22 mouse cellular contexts compared by ENCODE assay signal in genomic region chr6:52717493-52718192, GRCm38 (mm10). TPM values are rescaled to one million over a fixed set of nuclear protein-coding genes. Genes with fewer than 3 reads are reported as not detected.
DNase-seq lines count a peak whose midpoint lies in the region; ATAC-seq and TF ChIP-seq lines count a peak whose summit lies in the region.
"Had no signal": no experiment of that assay in that cellular context is flagged by ENCODE, and none has a peak within 500 bp of the region (broad histone marks: within the 10 kb centered on the region; RNA-seq: fewer than 3 reads in every experiment).

No protein-coding gene starts in this region.

- no peak overlapping the region for H3K9ac ChIP-seq in CH12.LX (ENCODE audit: insufficient read depth, low read depth)
- no peak overlapping the region for H3K9ac ChIP-seq in hindbrain, postnatal 0 days (replicated peaks; ENCODE audit: low read length)
- H3K9ac ChIP-seq: embryonic facial prominence, embryonic 15.5 days; forebrain, embryonic 15.5 days; hindbrain, embryonic 12.5 days; liver, embryonic 12.5 days; midbrain, embryonic 12.5 days had no signal

- TF ChIP-seq CTCF in layer of hippocampus, adult 2 months (conservative IDR thresholded peaks at IDR 0.05) = peak; percentile 39
- no peak for TF ChIP-seq CTCF in CH12.LX (conservative IDR thresholded peaks at IDR 0.05 in 1 of 2, IDR thresholded peaks at IDR 0.05 in 1 of 2; ENCODE audit: low read depth in 2 of 2, low read length in 2 of 2)
- no peak for TF ChIP-seq CTCF in cerebellum, adult 2 months (IDR thresholded peaks at IDR 0.05; ENCODE audit: borderline replicate concordance, insufficient read depth, low read depth, low read length)
- TF ChIP-seq CTCF in hindbrain, postnatal 0 days (IDR thresholded peaks at IDR 0.05; ENCODE audit: low read depth) = no peak; the same call in 1 of the 2 replicates

- peak; percentile 11 for DNase-seq in adrenal gland, postnatal 10 days
- DNase-seq in adrenal gland, postnatal 25 days = no peak
- no peak for DNase-seq in layer of hippocampus, adult 2 months (ENCODE audit: low spot score in 2 of 2)
- no peak for DNase-seq in layer of hippocampus, postnatal 25 days (ENCODE audit: extremely low spot score in 1 of 2, low spot score in 1 of 2)
- DNase-seq in CH12.LX (ENCODE audit: extremely low read depth) = no peak
- peak; percentile 17 for DNase-seq in brain, adult 2 months (ENCODE audit: low read depth, low spot score)
- no peak for DNase-seq in cerebellum, adult 2 months
- no peak for DNase-seq in hindbrain, postnatal 0 days (ENCODE audit: low spot score)
- DNase-seq: cerebellum, adult 9-10 months; gastrocnemius, postnatal 10 days; layer of hippocampus, adult 9-11 months; lung, adult 18-20 months; lung, postnatal 14 days; right cerebral cortex, postnatal 25 days; spleen, adult 18-20 months; thymus, postnatal 36 days had no signal

- no peak for TF ChIP-seq EP300 in CH12.LX (IDR thresholded peaks at IDR 0.05; ENCODE audit: low read length)

- no peaks in the 10 kb centered on the region for H3K27me3 ChIP-seq in CH12.LX (replicated peaks)
- no peaks in the 10 kb centered on the region for H3K27me3 ChIP-seq in cerebellum, adult 2 months (ENCODE audit: control insufficient read depth, insufficient read depth, low read length)
- no peaks in the 10 kb centered on the region for H3K27me3 ChIP-seq in hindbrain, postnatal 0 days (ENCODE audit: insufficient read depth, low read length)
- H3K27me3 ChIP-seq: embryonic facial prominence, embryonic 15.5 days; forebrain, embryonic 15.5 days; hindbrain, embryonic 12.5 days; liver, embryonic 12.5 days; midbrain, embryonic 12.5 days had no signal

- peaks cover 0 to 13% of the 10 kb centered on the region in 2 experiments; a peak in 2 of 4 replicates for H3K4me1 ChIP-seq in CH12.LX (ENCODE audit: control insufficient read depth in 1 of 2, insufficient read depth in 2 of 2)
- H3K4me1 ChIP-seq in cerebellum, adult 2 months (ENCODE audit: control insufficient read depth, insufficient read depth, low read length) = no peaks in the 10 kb centered on the region
- H3K4me1 ChIP-seq in hindbrain, postnatal 0 days (ENCODE audit: insufficient read depth, low read length) = no peaks in the 10 kb centered on the region

- in situ Hi-C loops in CH12.LX (cut with MboI; ENCODE audit: low pct_ligation_motif_present, low pct_unique_long_range_greater_than_20kb, low sequenced_read_pairs) = no loop called here

- H3K79me2 ChIP-seq in CH12.LX (replicated peaks; ENCODE audit: control insufficient read depth, extremely low read depth, insufficient read depth, poor library complexity, severe bottlenecking) = peaks cover 50% of the 10 kb centered on the region

- H3K36me3 ChIP-seq in CH12.LX (replicated peaks in 1 of 2; ENCODE audit: control insufficient read depth in 1 of 2, insufficient read depth in 1 of 2, low read length in 1 of 2) = peaks cover 2 to 6% of the 10 kb centered on the region in 2 experiments
- H3K36me3 ChIP-seq in hindbrain, postnatal 0 days (ENCODE audit: insufficient read depth, low read length) = no peaks in the 10 kb centered on the region
- H3K36me3 ChIP-seq: embryonic facial prominence, embryonic 15.5 days; forebrain, embryonic 15.5 days; hindbrain, embryonic 12.5 days; midbrain, embryonic 12.5 days had no signal

- no peak overlapping the region for H3K4me2 ChIP-seq in CH12.LX (ENCODE audit: insufficient read depth, low read depth, poor library complexity, severe bottlenecking)
- no peak overlapping the region for H3K4me2 ChIP-seq in hindbrain, postnatal 0 days (ENCODE audit: low read depth, low read length)
- H3K4me2 ChIP-seq: embryonic facial prominence, embryonic 15.5 days; forebrain, embryonic 15.5 days; hindbrain, embryonic 12.5 days; liver, embryonic 12.5 days; midbrain, embryonic 12.5 days had no signal

- no peak overlapping the region for H3K4me3 ChIP-seq in layer of hippocampus, adult 2 months
- no peak overlapping the region for H3K4me3 ChIP-seq in CH12.LX (replicated peaks in 1 of 3; ENCODE audit: low read depth in 2 of 3, low read length in 2 of 3, poor library complexity in 1 of 3)
- no peak overlapping the region for H3K4me3 ChIP-seq in cerebellum, adult 2 months (replicated peaks; ENCODE audit: insufficient read depth, low read depth, low read length)
- H3K4me3 ChIP-seq in hindbrain, postnatal 0 days (ENCODE audit: low read length) = no peak overlapping the region
- H3K4me3 ChIP-seq: embryonic facial prominence, embryonic 15.5 days; forebrain, embryonic 15.5 days; hindbrain, embryonic 12.5 days; left cerebral cortex, adult 2 months; liver, embryonic 12.5 days; midbrain, embryonic 12.5 days had no signal

- H3K27ac ChIP-seq in layer of hippocampus, adult 2 months = no peak overlapping the region
- no peak overlapping the region for H3K27ac ChIP-seq in CH12.LX (ENCODE audit: insufficient read depth, low read depth)
- H3K27ac ChIP-seq in cerebellum, adult 2 months (ENCODE audit: insufficient read depth, low read length) = no peak overlapping the region
- no peak overlapping the region for H3K27ac ChIP-seq in hindbrain, postnatal 0 days
- H3K27ac ChIP-seq: embryonic facial prominence, embryonic 15.5 days; forebrain, embryonic 15.5 days; hindbrain, embryonic 12.5 days; left cerebral cortex, adult 2 months; liver, embryonic 12.5 days; midbrain, embryonic 12.5 days had no signal

- no peaks in the 10 kb centered on the region for H3K9me3 ChIP-seq in CH12.LX (replicated peaks; ENCODE audit: low read length)
- no peaks in the 10 kb centered on the region for H3K9me3 ChIP-seq in hindbrain, postnatal 0 days (ENCODE audit: low read length)
- H3K9me3 ChIP-seq: embryonic facial prominence, embryonic 15.5 days; forebrain, embryonic 15.5 days; hindbrain, embryonic 12.5 days; liver, embryonic 12.5 days; midbrain, embryonic 12.5 days had no signal

- dilution Hi-C loops in CH12.LX (cut with MboI; ENCODE audit: extremely low pct_ligation_motif_present, extremely low pct_unique_long_range_greater_than_20kb, low sequenced_read_pairs) = no loop called here

- WGBS in cerebellum, adult 2 months = 66% methylated on average over 5 of the region's 5 CpGs
- 82% methylated on average over 5 of the region's 5 CpGs for WGBS in hindbrain, postnatal 0 days

- TF ChIP-seq RAD21 in CH12.LX (IDR thresholded peaks at IDR 0.05; ENCODE audit: low read depth, low read length) = no peak

- no peak for ATAC-seq in hindbrain, postnatal 0 days
- ATAC-seq: forebrain, embryonic 15.5 days; liver, embryonic 12.5 days had no signal

- TF ChIP-seq POLR2A in CH12.LX (IDR thresholded peaks at IDR 0.05; ENCODE audit: low read depth, low read length) = no peak
- TF ChIP-seq POLR2A in cerebellum, adult 2 months (IDR thresholded peaks at IDR 0.05; ENCODE audit: borderline replicate concordance, insufficient read depth, low read length) = no peak

TF ChIP-seq in CH12.LX, 34 proteins besides CTCF, POLR2A, EP300 and RAD21:
- no peak for TF ChIP-seq MEF2A (IDR thresholded peaks at IDR 0.05; ENCODE audit: borderline replicate concordance, low read depth, low read length)
- 0 out of 2 replicates have a peak, but pooled peaks have one; percentile 20 for TF ChIP-seq ZMIZ1 (IDR thresholded peaks at IDR 0.05; ENCODE audit: low read depth, low read length)

RNA-seq across cellular contexts. Expression of gene Tax1bp1, which starts 4.1 kb away (rescaled TPM):
- 100 to 1,000 TPM; 124 to 138 TPM for total RNA-seq in adrenal gland, postnatal 10 days (2021)
- 179 and 185 TPM in 2 replicates for total RNA-seq in adrenal gland, postnatal 25 days (2021)
- 100 to 1,000 TPM; 126 to 134 TPM for total RNA-seq in layer of hippocampus, adult 2 months (2021)
- total RNA-seq in layer of hippocampus, postnatal 25 days (2021) = 100 to 1,000 TPM; 121 to 134 TPM
- total RNA-seq in CH12.LX (2012; rRNA removed) (42.2 and 42.9 TPM in 2 replicates), CH12.LX (2014; rRNA removed) (61.6 and 68.3 TPM in 2 replicates)
- 61.7 and 62.6 TPM in 2 replicates for polyA plus RNA-seq in CH12.LX (2012; ENCODE audit: insufficient read length, low read depth)
- 90.6 and 95.4 TPM in 2 replicates for polyA plus RNA-seq in cerebellum, adult 2 months (2012; rRNA removed)
- total RNA-seq in hindbrain, postnatal 0 days (2014; rRNA removed) = 58.3 and 60.5 TPM in 2 replicates
- polyA plus RNA-seq in hindbrain, postnatal 0 days (2015; fragmentation: Nextera tagmentation; extraction: Ambion mirVana) = 183 and 186 TPM in 2 replicates

Comparison
In these comparisons a context has a peak if more than half of its experiments do, and no peak if none do; other contexts are left out.
1. DNase-seq: peak in adrenal gland, postnatal 10 days (single experiment) and brain, adult 2 months (single experiment); none in adrenal gland, postnatal 25 days (single experiment), layer of hippocampus, adult 2 months (0 of 2), layer of hippocampus, postnatal 25 days (0 of 2), CH12.LX (single experiment), cerebellum, adult 2 months (0 of 2) and hindbrain, postnatal 0 days (single experiment).